Mouse (Mus musculus) C2C12 (cell line): ENCODE data around the gene Gm20388.
A peak's percentile ranks its signal among the peaks of the same experiment; 100 is the strongest.

Source experiments
- CEBPB ChIP-seq: IDR thresholded peaks from one replicate; pipeline ENCODE4 v1.6.1; 2011; ENCODE audit warnings: low read depth, mild to moderate bottlenecking, control low read depth, moderate library complexity
- CTCF ChIP-seq: IDR thresholded peaks from one replicate; pipeline ENCODE4 v1.5.1; 2011; ENCODE audit not compliant: control insufficient read depth, insufficient read depth, insufficient read length
- MAX ChIP-seq: IDR thresholded peaks from one replicate; pipeline ENCODE4 v1.6.1; 2011; ENCODE audit warnings: mild to moderate bottlenecking, control low read depth
- MYOD1 ChIP-seq: IDR thresholded peaks from one replicate; pipeline ENCODE4 v1.6.1; 2011; ENCODE audit warnings: low read depth; ENCODE audit not compliant: control insufficient read depth, insufficient read length
- MYOG ChIP-seq: IDR thresholded peaks from one replicate; pipeline ENCODE4 v1.6.1; 2011; ENCODE audit not compliant: control insufficient read depth, insufficient read length; ENCODE audit errors: extremely low read depth
- USF1 ChIP-seq: IDR thresholded peaks from one replicate; pipeline ENCODE4 v1.6.1; 2011; ENCODE audit warnings: low read depth, mild to moderate bottlenecking, control low read depth, moderate library complexity

GRCm38 (mm10) chr8:121116591-121117185 is 1206.0 kb downstream of the Gm20388 start:
- TF ChIP-seq MYOD1 (no peak), CTCF (peak; percentile 33), CEBPB (no peak), USF1 (no peak), MAX (no peak), MYOG (no peak)
